Mouse (Mus musculus): ENCODE measurements around the gene Wfdc15a. TPM values are rescaled to one million over a fixed set of nuclear protein-coding genes. Genes with fewer than 3 reads are reported as not detected.
A peak's percentile ranks its signal among the peaks of the same experiment; 100 is the strongest.

Gene Wfdc15a
- total and polyA plus RNA-seq, 3 experiments: not detected

DNA sequence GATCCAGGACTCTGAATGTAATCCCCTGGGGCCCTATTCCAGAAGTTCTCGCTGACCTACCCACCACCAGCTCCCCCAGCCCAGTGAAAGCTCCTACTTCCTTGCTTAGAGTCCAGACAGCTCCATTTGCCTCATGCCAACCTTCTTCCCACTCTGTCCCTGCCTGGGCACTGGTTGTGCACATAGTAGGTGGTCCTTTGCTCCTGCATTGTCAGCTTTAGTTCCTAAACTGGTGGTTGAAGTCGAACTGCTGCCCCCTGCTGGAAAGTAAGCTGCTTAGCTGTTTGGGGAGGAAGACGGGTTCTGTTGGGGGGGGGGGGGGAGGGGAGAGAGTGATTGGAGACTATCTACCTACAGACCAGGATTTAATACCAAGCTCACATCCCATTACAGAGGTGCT lies 19.8 kb downstream of the Wfdc15a start:
- no peaks in the 10 kb centered on the region; a peak in 1 of 4 replicates for H3K27me3 ChIP-seq (ENCODE audit: control insufficient read depth in 1 of 2, insufficient read depth in 2 of 2, low read length in 2 of 2)
- H3K9ac ChIP-seq (ENCODE audit: control insufficient read depth, low read depth, low read length, poor library complexity, severe bottlenecking): no peak overlapping the region
- DNase-seq (ENCODE audit: low read depth, low spot score): peak; percentile 69
- no peak overlapping the region for H3K4me3 ChIP-seq (ENCODE audit: control insufficient read depth in 1 of 2, insufficient read depth in 1 of 2, low read depth in 2 of 2, low read length in 2 of 2)
- H3K36me3 ChIP-seq (ENCODE audit: control insufficient read depth in 1 of 2, insufficient read depth in 2 of 2, low read length in 2 of 2): peaks cover 0 to 7% of the 10 kb centered on the region in 2 experiments; a peak in 2 of 4 replicates
- peaks cover 4 to 11% of the 10 kb centered on the region in 2 experiments for H3K4me1 ChIP-seq (ENCODE audit: control insufficient read depth in 1 of 2, insufficient read depth in 2 of 2, low read length in 2 of 2)
- TF ChIP-seq NRF1 (IDR thresholded peaks at IDR 0.05; ENCODE audit: insufficient read depth, low read depth, low read length, poor library complexity, severe bottlenecking) (no peak), MAX (IDR thresholded peaks at IDR 0.05; ENCODE audit: low read length) (no peak), BHLHE40 (IDR thresholded peaks at IDR 0.05; ENCODE audit: borderline replicate concordance, low read depth, low read length) (no peak), KAT2A (conservative IDR thresholded peaks at IDR 0.05; ENCODE audit: low read depth, low read length) (no peak), EP300 (IDR thresholded peaks at IDR 0.05; ENCODE audit: low read depth in 1 of 2, low read length in 2 of 2) (no peak), TBP (IDR thresholded peaks at IDR 0.05; ENCODE audit: low read depth, low read length) (no peak), RCOR1 (IDR thresholded peaks at IDR 0.05; ENCODE audit: low read depth, low read length) (no peak), CTCF (IDR thresholded peaks at IDR 0.05 in 2 of 3, conservative IDR thresholded peaks at IDR 0.05 in 1 of 3; ENCODE audit: control insufficient read depth in 1 of 3, insufficient read depth in 1 of 3, low read depth in 2 of 3, low read length in 3 of 3, poor library complexity in 1 of 3, severe bottlenecking in 1 of 3) (peak; percentile 45 to 65 (median 63); a peak in 5 of 6 replicates), HCFC1 (IDR thresholded peaks at IDR 0.05; ENCODE audit: low read depth, low read length) (no peak), ZC3H11A (IDR thresholded peaks at IDR 0.05; ENCODE audit: low read depth, low read length) (peak; percentile 32), MYB (IDR thresholded peaks at IDR 0.05; ENCODE audit: low read depth, low read length) (no peak), ZNF384 (IDR thresholded peaks at IDR 0.05; ENCODE audit: low read depth, low read length) (no peak), USF2 (IDR thresholded peaks at IDR 0.05; ENCODE audit: borderline replicate concordance in 1 of 2, insufficient read depth in 1 of 2, low read depth in 1 of 2, low read length in 2 of 2) (no peak), NELFE (IDR thresholded peaks at IDR 0.05; ENCODE audit: low read depth, low read length) (no peak), GATA1 (IDR thresholded peaks at IDR 0.05; ENCODE audit: low read depth, low read length) (no peak), TCF12 (IDR thresholded peaks at IDR 0.05; ENCODE audit: low read depth, low read length) (no peak), SMC3 (IDR thresholded peaks at IDR 0.05; ENCODE audit: low read depth, low read length) (peak; percentile 56), UBTF (IDR thresholded peaks at IDR 0.05; ENCODE audit: borderline replicate concordance, insufficient read depth, low read depth, low read length) (no peak), GABPA (IDR thresholded peaks at IDR 0.05; ENCODE audit: low read depth, low read length) (no peak), MAZ (IDR thresholded peaks at IDR 0.05; ENCODE audit: low read depth, low read length) (peak; percentile 49; the same call in 1 of the 2 replicates), JUND (IDR thresholded peaks at IDR 0.05; ENCODE audit: low read depth, low read length) (no peak), ETS1 (IDR thresholded peaks at IDR 0.05; ENCODE audit: low read depth, low read length) (no peak), POLR2A (IDR thresholded peaks at IDR 0.05; ENCODE audit: control insufficient read depth in 1 of 2, insufficient read depth in 1 of 2, low read depth in 1 of 2, low read length in 2 of 2, poor library complexity in 1 of 2) (no peak), CHD2 (IDR thresholded peaks at IDR 0.05; ENCODE audit: low read length) (no peak), RAD21 (IDR thresholded peaks at IDR 0.05; ENCODE audit: low read depth, low read length) (peak; percentile 27), MXI1 (IDR thresholded peaks at IDR 0.05; ENCODE audit: low read depth, low read length) (no peak), ZKSCAN1 (IDR thresholded peaks at IDR 0.05; ENCODE audit: low read depth, low read length) (peak; percentile 99)
- H3K9me3 ChIP-seq (replicated peaks; ENCODE audit: insufficient read depth, low read length): no peaks in the 10 kb centered on the region
- no peak overlapping the region for H3K27ac ChIP-seq (ENCODE audit: control insufficient read depth, low read depth, low read length)
- no peaks in the 10 kb centered on the region for H3K79me2 ChIP-seq (ENCODE audit: control insufficient read depth, insufficient read depth, low read length, poor library complexity)

All from MEL (cell line).